Mouse (Mus musculus): ENCODE results near the gene Ttc16.

The Ttc16 gene

GRCm38 (mm10) chr2:32750199-32750598 is 25.2 kb downstream of the Ttc16 start:
- in situ Hi-C loops (cut with MseI, MboI) = no loop called here

- in situ Hi-C loops (cut with MseI, MboI) = no loop called here
Observed at GRCm38 (mm10) chr2:32749082-32749481, 26.4 kb downstream of the Ttc16 start.

DNA sequence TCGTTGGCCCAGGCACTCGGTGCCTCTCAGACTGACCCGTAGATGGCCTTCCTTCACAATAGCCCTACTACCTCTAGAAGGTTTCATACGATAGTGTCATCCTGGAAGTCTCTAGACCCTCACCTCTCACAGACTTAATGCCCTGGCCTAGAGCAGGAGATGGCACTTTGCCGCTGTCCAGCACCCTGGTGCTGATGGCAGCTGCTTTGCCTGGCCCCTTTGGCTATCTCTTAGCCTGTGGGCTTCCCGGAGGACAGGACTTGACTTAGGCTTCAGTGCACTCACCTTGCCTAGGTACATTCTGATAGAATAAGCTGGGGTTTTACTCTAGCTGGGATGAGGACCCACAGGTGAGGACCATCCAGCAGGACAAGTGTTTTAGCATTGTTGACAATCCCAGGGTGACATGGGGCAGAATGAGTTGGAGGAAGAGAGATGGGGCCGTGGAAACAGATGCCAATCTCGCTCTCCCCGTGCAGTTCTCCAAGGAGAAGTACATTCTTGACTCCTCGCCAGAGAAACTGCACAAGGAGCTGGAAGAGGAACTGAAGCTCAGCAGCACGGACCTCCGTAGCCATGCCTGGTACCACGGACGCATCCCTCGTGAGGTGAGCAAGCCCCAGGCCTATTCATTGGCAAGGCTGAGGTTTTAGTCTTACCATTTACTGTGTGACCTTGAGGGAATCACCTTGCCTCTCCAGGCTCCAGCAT is 31.0 kb downstream of the Ttc16 start:
- in situ Hi-C loops (cut with MseI, MboI) = no loop called here

DNA sequence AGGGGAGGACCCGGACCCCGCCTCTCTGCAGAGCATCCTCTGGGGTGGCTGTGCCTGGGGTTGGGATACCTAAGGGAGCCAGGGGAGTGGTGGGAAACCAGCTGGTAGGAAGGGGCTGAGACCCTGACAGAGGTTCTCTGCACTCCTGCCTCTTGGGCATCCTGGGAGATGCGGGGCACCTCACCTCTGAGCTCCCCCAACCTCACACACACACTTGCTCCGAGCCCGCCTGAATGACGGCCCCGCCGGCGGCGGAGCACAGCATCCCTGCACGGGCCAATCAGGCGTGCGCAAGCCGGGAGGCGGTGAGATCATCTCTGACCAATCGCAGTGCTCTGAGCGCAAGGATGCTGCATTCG is 33.3 kb downstream of the Ttc16 start:
- in situ Hi-C loops (cut with MseI, MboI) = no loop called here

DNA sequence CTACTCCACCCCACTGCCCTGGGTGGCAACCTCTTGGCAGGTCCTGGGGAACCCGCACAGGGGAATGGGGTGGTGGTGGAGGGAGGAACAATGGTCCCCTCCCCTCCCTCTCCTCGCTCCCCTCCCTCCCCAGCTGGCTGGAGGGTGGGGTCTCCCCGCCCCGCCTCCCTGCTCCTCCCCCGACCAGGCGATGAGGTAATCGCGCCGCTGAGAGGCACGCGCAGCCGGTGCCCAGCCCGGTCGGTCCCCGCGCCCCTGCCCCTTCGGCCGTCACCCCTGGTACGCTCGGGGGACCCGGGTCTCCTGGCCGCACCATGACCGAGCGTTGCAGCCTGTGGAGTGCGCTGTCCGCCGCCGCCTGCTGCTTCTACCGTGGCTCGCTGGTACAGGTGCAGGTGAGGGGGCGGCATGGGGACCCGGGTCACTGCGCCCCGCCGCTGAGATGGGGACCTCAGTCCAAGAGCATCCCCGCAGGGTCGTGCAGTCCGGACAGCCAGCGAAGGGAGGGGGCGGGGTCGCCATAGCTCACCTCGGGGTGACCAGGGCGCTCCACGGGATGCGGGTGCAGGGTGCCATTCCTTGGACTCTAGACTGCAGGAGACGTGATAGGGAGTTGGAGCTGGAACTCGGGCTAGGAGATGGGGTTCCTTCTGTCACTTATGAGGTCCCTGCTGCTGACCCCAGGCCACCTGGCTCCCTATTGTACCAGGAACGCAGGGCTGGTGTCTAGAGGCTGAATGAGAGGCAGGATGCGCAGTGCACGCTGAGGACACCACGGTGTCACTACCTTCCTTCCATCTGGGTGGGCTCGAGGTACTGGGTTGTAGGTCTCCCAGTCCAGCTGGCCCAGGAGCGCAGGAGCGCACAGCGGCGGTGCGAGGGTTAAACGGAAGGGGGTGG is 33.9 kb downstream of the Ttc16 start:
- in situ Hi-C loops (cut with MseI, MboI) = no loop called here

- in situ Hi-C loops (cut with MseI, MboI) = no loop called here
Observed at GRCm38 (mm10) chr2:32740916-32741272, 34.5 kb downstream of the Ttc16 start, which contains the start of gene 6330409D20Rik. Gene 6330409D20Rik, minus strand, starts transcription at chr2:32741016.

DNA sequence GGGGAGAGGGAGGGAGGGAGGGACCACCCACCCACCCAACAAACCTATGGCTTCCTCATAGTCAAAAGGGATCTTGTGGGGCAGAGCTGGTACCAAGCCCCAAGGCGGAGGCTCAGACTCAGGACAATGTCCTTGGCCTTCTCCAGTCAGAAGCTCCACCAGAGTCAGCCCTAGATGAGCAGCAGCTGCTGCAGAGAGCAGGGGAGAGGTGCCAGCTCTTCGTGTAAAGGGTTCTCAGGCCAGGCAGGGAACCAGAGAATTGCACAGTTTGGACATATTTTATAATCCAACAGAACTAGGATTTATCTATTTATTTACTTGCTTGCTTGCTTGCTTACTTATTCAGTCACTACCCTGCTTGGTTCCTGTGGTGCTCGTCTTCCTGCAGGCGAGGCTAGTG is 36.1 kb downstream of the Ttc16 start:
- in situ Hi-C loops (cut with MseI, MboI) = no loop called here

DNA sequence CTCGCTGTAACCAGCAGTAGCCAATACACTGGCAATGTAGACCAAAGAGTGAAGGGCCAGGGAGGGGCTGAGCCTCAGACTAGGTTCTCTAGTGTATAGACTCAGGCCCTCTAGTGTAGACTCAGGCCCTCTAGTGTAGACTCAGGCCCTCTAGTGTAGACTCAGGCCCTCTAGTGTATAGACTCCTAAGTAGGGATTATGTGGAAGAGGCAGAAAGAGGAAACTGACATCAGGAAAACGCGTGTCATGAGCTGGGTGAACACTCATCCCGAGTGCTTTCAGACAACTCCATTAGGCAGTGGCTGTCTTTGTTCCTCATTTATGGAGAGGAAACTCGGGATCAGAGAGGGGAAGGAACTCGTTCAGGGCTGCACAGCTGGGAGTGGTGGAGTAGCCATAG is 38.4 kb downstream of the Ttc16 start:
- in situ Hi-C loops (cut with MseI, MboI) = no loop called here

- in situ Hi-C loops (cut with MseI, MboI) = no loop called here
Observed at GRCm38 (mm10) chr2:32736306-32736829, 39.1 kb downstream of the Ttc16 start.

DNA sequence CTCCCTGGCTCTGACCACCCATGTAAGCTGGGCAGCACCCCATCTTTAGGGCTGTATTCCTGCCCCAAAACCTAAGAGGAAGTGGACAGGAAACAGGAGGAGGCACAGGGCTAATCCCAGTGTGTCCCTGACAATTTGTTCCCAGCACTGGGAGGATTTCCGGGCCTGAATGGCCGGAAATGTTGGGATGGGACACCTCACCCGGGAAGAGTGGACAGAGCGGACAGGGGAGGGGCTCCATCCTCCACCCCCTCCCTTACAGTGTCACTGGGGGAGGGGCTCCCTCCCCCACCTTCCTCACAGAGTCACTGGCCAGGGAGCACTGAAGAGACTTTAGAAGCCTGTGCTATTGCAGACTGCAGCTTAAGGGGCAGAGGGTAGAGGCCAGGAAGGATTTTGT is 40.5 kb downstream of the Ttc16 start:
- in situ Hi-C loops (cut with MseI, MboI) = no loop called here

GRCm38 (mm10) chr2:32734480-32734879 is 41.0 kb downstream of the Ttc16 start:
- in situ Hi-C loops (cut with MseI, MboI) = no loop called here

DNA sequence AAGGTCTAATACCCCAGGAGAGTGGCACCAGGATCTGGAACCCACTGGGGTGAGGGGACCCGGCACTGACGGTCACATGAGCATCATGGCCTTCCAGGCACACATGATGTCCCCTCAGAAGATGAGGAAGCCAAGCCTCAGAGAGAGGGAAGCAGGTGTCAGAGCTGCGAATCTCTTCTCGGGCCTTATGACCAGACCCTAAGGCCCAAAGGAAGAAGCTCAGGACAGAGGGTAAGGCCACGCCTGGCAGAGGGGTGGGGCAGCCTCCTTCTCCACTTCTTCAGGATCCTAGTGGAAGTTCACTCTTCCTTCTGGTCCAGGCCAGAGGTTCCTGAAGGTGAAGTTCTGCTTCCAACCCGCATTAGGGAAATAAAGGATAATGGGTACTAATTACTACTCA is 42.7 kb downstream of the Ttc16 start:
- in situ Hi-C loops (cut with MseI, MboI) = no loop called here

DNA sequence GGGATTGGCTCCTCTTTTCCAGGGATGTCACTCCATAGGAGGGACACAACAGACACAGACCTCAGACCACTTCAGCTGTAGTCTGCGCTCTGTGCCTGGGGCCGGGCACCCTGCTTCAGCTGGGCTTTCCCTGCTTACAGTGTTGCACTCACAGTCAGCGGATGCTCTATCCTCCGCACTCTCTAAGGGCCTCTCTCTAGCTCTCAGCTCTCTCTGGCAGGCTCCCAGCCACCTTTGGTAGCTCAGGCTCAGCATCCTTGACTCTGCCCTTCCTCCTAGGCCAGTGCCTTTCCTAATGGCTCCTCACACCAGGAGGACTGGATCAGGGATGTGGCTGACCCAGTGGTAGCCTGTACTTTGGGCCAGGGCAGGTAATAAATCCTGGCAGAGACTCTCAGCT is 43.5 kb downstream of the Ttc16 start:
- in situ Hi-C loops (cut with MseI, MboI) = no loop called here

- in situ Hi-C loops (cut with MseI, MboI) = no loop called here
Observed at GRCm38 (mm10) chr2:32730854-32731253, 44.6 kb downstream of the Ttc16 start.

GRCm38 (mm10) chr2:32729547-32729946 is 45.9 kb downstream of the Ttc16 start:
- in situ Hi-C loops (cut with MseI, MboI) = no loop called here

DNA sequence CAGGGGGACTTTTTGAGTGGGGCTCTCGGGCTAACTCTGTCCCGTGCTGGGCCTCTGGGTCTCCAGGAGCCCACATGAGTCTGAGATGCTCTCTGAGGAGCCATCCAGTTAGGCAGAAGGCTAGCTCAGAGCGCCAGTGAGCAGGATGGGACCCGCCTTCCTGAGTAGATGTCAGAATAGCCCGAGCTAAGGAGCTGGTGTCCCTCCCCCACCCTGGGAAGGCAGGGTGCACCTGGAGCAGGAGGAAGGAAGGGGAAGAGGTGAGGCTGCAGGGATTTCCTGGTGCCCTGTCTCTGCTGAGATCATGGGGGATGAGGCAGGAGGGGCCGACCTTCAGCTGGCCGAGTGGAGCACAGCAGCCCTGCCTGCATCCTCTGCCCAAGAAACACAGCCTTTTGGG is 47.0 kb downstream of the Ttc16 start:
- in situ Hi-C loops (cut with MseI, MboI) = no loop called here

DNA sequence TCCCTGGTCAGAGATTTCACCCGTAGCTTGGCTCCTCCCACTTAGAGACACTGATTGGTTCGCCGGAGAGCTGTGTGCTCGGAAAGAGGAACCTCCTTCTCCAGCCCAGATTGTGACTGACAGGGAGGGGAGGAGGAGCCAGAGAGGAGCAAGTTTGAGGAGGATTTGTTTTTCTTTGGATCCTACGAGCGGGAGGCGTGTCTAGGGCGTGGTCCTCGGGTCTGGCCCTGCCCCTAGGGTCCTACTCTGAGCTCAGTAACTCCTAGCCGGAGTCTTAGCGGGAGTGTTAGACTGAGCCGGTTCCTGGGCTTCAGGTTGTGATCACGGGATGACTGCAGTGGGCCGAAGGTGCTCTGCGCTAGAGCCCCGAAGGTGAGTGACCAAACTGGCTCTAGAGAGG is 48.0 kb downstream of the Ttc16 start:
- in situ Hi-C loops (cut with MseI, MboI) = no loop called here

DNA sequence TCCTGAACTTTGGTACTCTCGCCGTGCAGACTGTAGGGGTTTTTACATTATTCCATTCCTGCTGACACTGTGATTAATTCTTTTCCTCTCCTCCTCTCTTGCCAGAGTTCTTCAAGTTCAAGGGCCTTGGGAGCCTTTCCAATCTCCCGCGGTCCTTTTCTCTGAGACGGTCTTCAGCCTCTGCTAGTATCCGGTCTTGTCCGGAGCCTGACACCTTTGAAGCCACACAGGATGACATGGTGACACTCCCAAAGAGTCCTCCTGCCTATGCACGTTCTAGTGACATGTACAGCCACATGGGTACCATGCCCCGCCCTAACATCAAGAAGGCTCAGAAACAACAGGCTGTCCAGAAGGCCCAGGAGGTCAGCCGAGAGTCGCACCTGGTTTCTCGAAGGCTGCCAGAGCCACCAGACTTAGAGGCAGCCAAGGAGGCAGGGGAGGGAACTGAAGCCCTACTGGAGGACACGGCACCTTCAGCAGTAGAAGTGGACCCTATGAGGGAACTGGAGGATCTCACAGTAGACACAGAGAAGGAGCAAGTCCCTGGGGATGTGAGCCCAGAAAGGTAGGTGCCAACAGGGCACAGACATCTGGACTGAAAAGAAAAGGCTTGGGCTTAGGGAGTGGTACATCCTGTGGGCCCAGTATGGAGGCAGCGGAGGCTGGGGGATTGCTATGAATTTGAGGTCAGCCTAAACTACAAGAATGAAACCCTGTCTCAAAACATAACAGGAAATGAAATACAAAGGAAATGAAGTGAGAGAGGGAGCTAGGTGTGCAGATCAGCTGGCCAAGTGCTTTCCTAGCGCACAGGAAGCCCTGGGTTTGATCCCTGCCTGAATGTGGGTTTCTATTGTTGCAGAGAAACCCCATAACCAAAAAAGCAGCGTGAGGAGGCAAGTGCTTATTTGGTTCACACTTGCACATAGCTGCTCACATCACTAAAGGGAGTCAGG is 50.3 kb downstream of the Ttc16 start:
- in situ Hi-C loops (cut with MseI, MboI) = no loop called here

DNA sequence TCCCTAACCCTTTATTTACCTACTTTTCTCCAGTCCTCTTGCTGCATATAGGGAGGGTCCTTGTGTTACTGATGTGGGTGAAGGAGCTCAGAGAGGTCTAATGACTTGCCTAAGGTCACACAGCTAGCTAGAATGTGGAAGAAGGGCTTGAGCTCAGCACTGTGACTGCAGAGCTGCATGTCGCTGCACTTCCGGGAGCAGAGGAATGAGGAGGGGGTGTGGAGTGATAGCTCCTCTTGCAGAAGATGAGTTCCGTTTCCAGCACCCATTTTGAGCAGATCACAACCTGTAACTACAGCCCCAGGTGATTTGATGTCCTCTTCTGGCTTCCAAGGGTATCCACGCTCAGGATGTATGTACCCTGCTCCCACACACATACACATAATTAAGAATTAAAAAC is 51.3 kb downstream of the Ttc16 start:
- in situ Hi-C loops (cut with MseI, MboI) = no loop called here

GRCm38 (mm10) chr2:32722581-32722980 is 52.9 kb downstream of the Ttc16 start:
- in situ Hi-C loops (cut with MseI, MboI) = no loop called here

- in situ Hi-C loops (cut with MseI, MboI) = no loop called here
Observed at GRCm38 (mm10) chr2:32722046-32722445, 53.4 kb downstream of the Ttc16 start.

All from mouse trophoblast stem cell (cell line).